Comparison of ENCODE assay signal across 24 mouse cellular contexts in the genomic region with DNA sequence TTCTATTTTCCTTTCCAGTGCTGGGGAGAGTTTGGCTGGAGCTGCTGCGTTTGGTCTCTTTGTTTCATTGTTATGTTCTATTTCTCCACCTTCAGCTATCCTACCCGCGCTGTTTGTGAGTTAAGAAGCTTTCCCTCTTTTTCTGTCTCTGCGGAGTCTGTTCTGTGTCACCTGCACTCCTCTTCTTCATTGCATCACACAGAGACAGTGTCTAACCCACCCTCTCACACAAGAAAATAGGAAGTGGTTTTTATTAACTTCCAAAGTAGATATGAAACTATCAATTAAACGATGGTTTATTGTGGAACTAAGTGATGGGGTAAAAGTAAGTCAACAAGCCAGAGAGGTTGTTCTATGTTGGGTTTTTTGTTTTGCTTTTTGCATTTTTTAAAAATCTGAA.
DNase-seq lines count a peak whose midpoint lies in the region; ATAC-seq lines count a peak whose summit lies in the region.
"Had no signal": no experiment of that assay in that cellular context is flagged by ENCODE, and none has a peak within 500 bp of the region (broad histone marks: within the 10 kb centered on the region; RNA-seq: fewer than 3 reads in every experiment).

No protein-coding gene starts in this region.

- peaks cover 2% of the 10 kb centered on the region; the same call in 1 of the 2 replicates for H3K4me1 ChIP-seq in neural tube, embryonic 15.5 days
- H3K4me1 ChIP-seq: embryonic facial prominence, embryonic 13.5 days; embryonic facial prominence, embryonic 15.5 days; forebrain, embryonic 10.5 days; forebrain, embryonic 12.5 days had no signal

- no peak for DNase-seq in kidney, adult 11 months
- DNase-seq in embryo, embryonic 10.5 days (ENCODE audit: low spot score), result no peak
- DNase-seq: adrenal gland, adult 8-10 months; adrenal gland, postnatal 14 days; adrenal gland, postnatal 36 days; cerebellum, adult 11-12 months; cerebellum, adult 2 months; cerebellum, adult 9-10 months; cerebellum, postnatal 10 days; cerebellum, postnatal 36 days; embryo, embryonic 11 days had no signal

- H3K4me3 ChIP-seq in neural tube, embryonic 15.5 days (replicated peaks), result no peak overlapping the region
- H3K4me3 ChIP-seq: embryonic facial prominence, embryonic 13.5 days; embryonic facial prominence, embryonic 15.5 days; erythroblast, embryonic 14.5 days; forebrain, embryonic 10.5 days; forebrain, embryonic 12.5 days had no signal

- H3K27me3 ChIP-seq in neural tube, embryonic 15.5 days (replicated peaks), result no peaks in the 10 kb centered on the region; the same call in 1 of the 2 replicates
- H3K27me3 ChIP-seq: embryonic facial prominence, embryonic 13.5 days; embryonic facial prominence, embryonic 15.5 days; forebrain, embryonic 12.5 days; Patski had no signal

- ATAC-seq in common myeloid progenitor, adult 5-6 weeks (replicated peaks; ENCODE audit: low read depth, poor library complexity, severe bottlenecking), result 0 out of 2 replicates have a peak, but pooled peaks have one; percentile 29
- peak; percentile 57 for ATAC-seq in megakaryocyte, adult 5-6 weeks (ENCODE audit: poor library complexity, severe bottlenecking)
- ATAC-seq in neural tube, embryonic 15.5 days (ENCODE audit: low FRiP score), result no peak
- ATAC-seq: activated CD4-positive, CD25-positive, alpha-beta regulatory T cell, adult 4 months; forebrain, embryonic 14.5 days; forebrain, embryonic 16.5 days; Patski had no signal

- H3K9ac ChIP-seq in neural tube, embryonic 15.5 days (replicated peaks), result no peak overlapping the region
- H3K9ac ChIP-seq: embryonic facial prominence, embryonic 13.5 days; embryonic facial prominence, embryonic 15.5 days; forebrain, embryonic 12.5 days had no signal

- H3K4me2 ChIP-seq in neural tube, embryonic 15.5 days, result no peak overlapping the region
- H3K4me2 ChIP-seq: embryonic facial prominence, embryonic 13.5 days; embryonic facial prominence, embryonic 15.5 days; forebrain, embryonic 12.5 days had no signal

- no peak overlapping the region for H3K27ac ChIP-seq in neural tube, embryonic 15.5 days (replicated peaks)
- H3K27ac ChIP-seq: embryonic facial prominence, embryonic 13.5 days; embryonic facial prominence, embryonic 15.5 days; forebrain, embryonic 10.5 days; forebrain, embryonic 12.5 days had no signal

- WGBS in neural tube, embryonic 15.5 days, result 81% methylated on average over 5 of the region's 5 CpGs

- no peaks in the 10 kb centered on the region for H3K36me3 ChIP-seq in neural tube, embryonic 15.5 days
- H3K36me3 ChIP-seq: embryonic facial prominence, embryonic 13.5 days; embryonic facial prominence, embryonic 15.5 days; forebrain, embryonic 10.5 days; forebrain, embryonic 12.5 days; G1E had no signal

- no peaks in the 10 kb centered on the region for H3K9me3 ChIP-seq in neural tube, embryonic 15.5 days (replicated peaks)
- H3K9me3 ChIP-seq: embryonic facial prominence, embryonic 13.5 days; embryonic facial prominence, embryonic 15.5 days; forebrain, embryonic 10.5 days; forebrain, embryonic 12.5 days; G1E had no signal
